Mouse (Mus musculus): ENCODE measurements around the gene Itsn2. TPM values are rescaled to one million over a fixed set of nuclear protein-coding genes. Genes with fewer than 3 reads are reported as not detected.

Gene Itsn2
- polyA plus RNA-seq, 1 experiment from 2014 or later = 41.5 TPM

DNA sequence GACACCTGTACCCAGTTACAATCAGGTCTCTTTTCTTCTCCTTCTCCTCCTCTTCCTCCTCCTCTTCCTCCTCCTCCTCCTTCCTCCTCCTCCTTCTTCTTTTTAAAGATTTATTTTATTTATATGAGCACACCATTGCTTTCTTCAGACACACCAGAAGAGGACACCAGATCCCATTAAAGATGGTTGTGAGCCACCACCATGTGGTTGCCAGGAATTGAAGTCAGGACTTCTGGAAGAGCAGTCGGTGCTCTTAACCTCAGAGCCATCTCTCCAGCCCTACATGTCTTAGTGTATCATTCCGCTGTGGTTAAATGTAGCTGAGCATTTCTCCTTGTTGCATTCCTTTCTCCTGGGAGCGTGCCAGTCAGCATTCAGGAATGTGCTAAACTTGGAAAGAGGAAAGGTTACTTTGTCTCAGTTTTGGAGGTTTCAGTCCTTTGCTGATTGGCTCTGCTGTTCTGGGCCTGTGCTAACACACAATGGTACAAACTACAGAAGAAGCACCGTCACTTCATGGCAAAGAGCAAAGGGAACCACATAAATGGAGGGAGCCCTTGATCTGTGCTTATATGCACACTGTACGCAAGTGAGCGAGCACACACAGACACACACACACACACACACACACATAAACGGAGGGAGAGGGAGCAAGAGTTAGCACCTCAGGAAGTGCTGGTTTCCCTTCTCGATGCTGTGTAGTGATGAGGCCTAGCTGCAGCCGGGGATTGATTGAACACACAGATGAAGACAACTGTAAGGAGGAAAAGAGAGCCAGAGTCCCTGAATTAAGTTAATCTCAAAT is 33.8 kb upstream of the Itsn2 start:
- Histone ChIP-seq H3K27me3 (no peaks in the 10 kb centered on the region), H3K27ac (replicated peaks) (no peak overlapping the region), H3K9ac (no peak overlapping the region), H3K9me3 (replicated peaks) (no peaks in the 10 kb centered on the region), H3K36me3 (no peaks in the 10 kb centered on the region), H3K4me3 (replicated peaks) (no peak overlapping the region), H3K4me1 (peaks cover 10% of the 10 kb centered on the region), H3K4me2 (replicated peaks) (no peak overlapping the region)
- ATAC-seq (ENCODE audit: insufficient number of reproducible peaks, low FRiP score, low TSS enrichment, low read depth) = no peak
- 47% methylated on average over 9 of the region's 9 CpGs for WGBS

DNA sequence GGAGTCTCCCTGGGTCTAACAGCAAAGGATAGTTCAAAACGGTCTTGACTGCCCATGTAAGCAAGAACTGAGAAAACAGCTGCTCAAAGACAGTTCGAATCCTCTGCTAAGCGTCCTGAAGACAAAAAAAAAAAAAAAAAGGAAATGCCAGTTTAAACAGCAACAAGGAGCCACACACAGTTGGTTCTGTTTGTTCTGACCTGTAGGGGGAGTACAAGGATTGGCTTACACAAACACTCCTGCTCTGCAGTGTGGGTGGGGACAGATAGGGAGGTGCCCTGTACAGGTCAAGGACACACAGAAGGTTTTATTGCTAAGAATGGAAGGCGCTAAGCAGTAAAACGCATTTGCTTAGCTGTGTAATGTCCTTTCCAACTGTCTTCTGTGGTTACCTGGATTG is 20.6 kb upstream of the Itsn2 start:
- no peaks in the 10 kb centered on the region for H3K4me1 ChIP-seq
- H3K9ac ChIP-seq = no peak overlapping the region
- no peak overlapping the region for H3K27ac ChIP-seq (replicated peaks)
- H3K9me3 ChIP-seq (replicated peaks) = no peaks in the 10 kb centered on the region
- H3K4me2 ChIP-seq (replicated peaks) = no peak overlapping the region
- H3K36me3 ChIP-seq = no peaks in the 10 kb centered on the region
- no peak for ATAC-seq (ENCODE audit: insufficient number of reproducible peaks, low FRiP score, low TSS enrichment, low read depth)
- H3K4me3 ChIP-seq (replicated peaks) = no peak overlapping the region
- H3K27me3 ChIP-seq = no peaks in the 10 kb centered on the region
- 30% methylated on average over 5 of the region's 5 CpGs for WGBS

DNA sequence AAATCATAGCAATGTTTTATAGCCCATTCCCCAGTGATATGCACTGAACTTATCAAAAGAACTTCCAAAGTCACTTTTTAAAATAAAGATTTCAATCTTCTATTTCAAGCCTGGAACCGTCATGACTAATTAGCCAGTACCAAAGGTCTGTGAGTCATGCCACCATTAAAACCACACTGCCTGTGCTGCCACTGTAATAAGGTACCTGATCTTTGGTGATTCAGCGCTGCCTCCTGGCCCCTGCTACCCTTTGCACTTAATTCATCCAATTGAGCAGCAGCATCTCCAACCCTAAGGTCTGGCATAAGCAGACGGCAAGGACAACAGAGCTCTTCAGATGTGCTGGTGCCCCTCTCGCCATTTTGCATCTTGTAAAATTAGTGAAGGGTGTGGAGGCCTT is 18.4 kb upstream of the Itsn2 start:
- WGBS = 73% methylated on average over 4 of the region's 4 CpGs
- Histone ChIP-seq H3K36me3 (no peaks in the 10 kb centered on the region), H3K4me1 (no peaks in the 10 kb centered on the region)

DNA sequence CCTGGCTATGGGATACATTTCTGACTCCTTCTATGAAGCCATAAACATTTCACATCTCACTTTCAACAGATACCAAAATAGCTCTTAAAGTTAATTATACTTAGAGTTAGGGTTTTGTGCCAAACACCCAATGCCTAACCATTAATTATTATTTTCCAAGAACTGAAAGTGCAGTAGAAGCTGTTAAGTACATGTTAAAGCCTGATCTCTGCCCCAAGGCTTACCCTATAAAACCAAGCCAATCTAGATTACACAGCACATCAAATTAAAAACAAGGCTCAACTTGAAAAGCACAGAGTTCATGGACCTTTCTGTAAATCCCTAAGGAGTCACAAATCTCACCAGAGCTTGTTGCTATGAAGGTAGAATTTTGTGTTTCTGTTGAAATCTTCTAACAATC is 10.1 kb upstream of the Itsn2 start:
- Histone ChIP-seq H3K4me1 (no peaks in the 10 kb centered on the region), H3K9me3 (replicated peaks) (no peaks in the 10 kb centered on the region), H3K9ac (no peak overlapping the region), H3K36me3 (no peaks in the 10 kb centered on the region), H3K4me2 (replicated peaks) (no peak overlapping the region), H3K27ac (replicated peaks) (no peak overlapping the region), H3K27me3 (no peaks in the 10 kb centered on the region), H3K4me3 (replicated peaks) (no peak overlapping the region)
- no peak for ATAC-seq (ENCODE audit: insufficient number of reproducible peaks, low FRiP score, low TSS enrichment, low read depth)

More for the DNA sequence above, 18.4 kb upstream of the Itsn2 start:
- H3K27ac ChIP-seq (replicated peaks) = no peak overlapping the region
- no peak overlapping the region for H3K9ac ChIP-seq
- ATAC-seq (ENCODE audit: insufficient number of reproducible peaks, low FRiP score, low TSS enrichment, low read depth) = no peak
- no peak overlapping the region for H3K4me3 ChIP-seq (replicated peaks)
- H3K4me2 ChIP-seq (replicated peaks) = no peak overlapping the region
- no peaks in the 10 kb centered on the region for H3K9me3 ChIP-seq (replicated peaks)
- no peaks in the 10 kb centered on the region for H3K27me3 ChIP-seq

DNA sequence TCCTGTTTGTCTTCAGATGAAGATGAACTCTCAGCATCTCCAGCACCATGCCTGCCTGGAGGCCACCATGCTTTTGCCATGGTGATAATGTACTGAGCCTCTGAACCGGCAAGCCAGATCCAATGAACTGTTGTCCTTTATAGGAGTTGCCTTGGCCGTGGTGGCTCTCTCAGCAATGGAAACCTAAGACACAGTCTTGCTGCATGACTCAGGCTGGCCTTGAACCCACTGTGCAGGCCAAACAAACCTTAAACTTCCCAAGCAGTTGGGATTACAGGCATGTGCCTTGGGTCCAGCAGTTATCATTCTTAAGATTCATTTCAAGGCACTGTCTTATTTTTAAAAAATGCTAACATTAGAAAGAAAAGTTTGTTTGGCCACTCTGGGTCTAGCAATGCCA is 4.6 kb upstream of the Itsn2 start:
- no peak overlapping the region for H3K9ac ChIP-seq
- no peak overlapping the region for H3K4me3 ChIP-seq (replicated peaks)
- H3K9me3 ChIP-seq (replicated peaks) = no peaks in the 10 kb centered on the region
- peaks cover 9% of the 10 kb centered on the region; the same call in 1 of the 2 replicates for H3K4me1 ChIP-seq
- no peaks in the 10 kb centered on the region for H3K27me3 ChIP-seq
- no peak overlapping the region for H3K27ac ChIP-seq (replicated peaks)
- no peak for ATAC-seq (ENCODE audit: insufficient number of reproducible peaks, low FRiP score, low TSS enrichment, low read depth)
- H3K36me3 ChIP-seq = no peaks in the 10 kb centered on the region
- WGBS = 75% methylated on average over 2 of the region's 2 CpGs
- no peak overlapping the region for H3K4me2 ChIP-seq (replicated peaks)

DNA sequence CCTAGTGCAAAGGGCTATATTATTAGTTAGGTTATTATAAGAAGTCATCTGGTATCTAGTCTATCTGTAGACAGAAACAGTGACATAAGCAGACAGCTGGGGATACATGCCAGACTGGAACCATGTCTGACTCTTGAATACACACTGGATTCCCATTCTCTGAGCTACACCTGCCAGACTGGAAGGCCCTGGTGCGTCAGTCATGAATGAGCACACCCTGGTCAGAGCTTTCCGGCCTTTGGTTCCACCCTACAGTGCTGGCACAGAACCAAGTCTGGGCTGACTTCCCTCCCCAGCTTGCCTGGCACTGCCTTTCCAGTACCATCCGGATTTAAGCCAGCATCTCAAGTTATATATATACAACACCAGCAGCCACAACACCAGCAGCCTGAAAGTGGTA is 3.8 kb upstream of the Itsn2 start:
- no peak overlapping the region for H3K4me2 ChIP-seq (replicated peaks)
- ATAC-seq (ENCODE audit: insufficient number of reproducible peaks, low FRiP score, low TSS enrichment, low read depth) = peak; percentile 73
- H3K4me3 ChIP-seq (replicated peaks) = no peak overlapping the region
- no peak overlapping the region for H3K9ac ChIP-seq
- no peaks in the 10 kb centered on the region for H3K9me3 ChIP-seq (replicated peaks)
- H3K27me3 ChIP-seq = no peaks in the 10 kb centered on the region
- H3K36me3 ChIP-seq = no peaks in the 10 kb centered on the region
- no peak overlapping the region for H3K27ac ChIP-seq (replicated peaks)
- peaks cover 9% of the 10 kb centered on the region; the same call in 1 of the 2 replicates for H3K4me1 ChIP-seq
- WGBS = 53% methylated on average over 3 of the region's 3 CpGs

DNA sequence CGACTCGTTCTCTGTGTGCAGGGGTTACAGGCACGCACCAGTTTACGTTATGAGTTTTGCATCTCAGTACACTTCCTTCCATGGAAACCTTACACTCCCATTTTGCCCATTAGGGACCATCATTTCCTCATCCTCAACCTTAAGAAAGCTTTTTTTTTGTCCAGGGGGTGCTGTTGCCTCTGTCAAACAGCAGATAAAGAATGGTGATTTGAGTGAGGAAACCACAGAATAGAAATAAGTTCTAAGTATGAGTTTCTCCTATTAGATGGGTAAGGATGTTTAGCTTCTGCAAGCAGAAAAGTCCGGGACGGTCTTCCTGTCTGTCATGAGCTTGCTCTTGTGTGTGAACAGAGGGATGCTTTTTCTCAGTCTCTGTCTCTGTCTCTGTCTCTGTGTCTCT is 413 bp upstream of the Itsn2 start:
- H3K9ac ChIP-seq = no peak overlapping the region
- 63% methylated on average over 6 of the region's 6 CpGs for WGBS

DNA sequence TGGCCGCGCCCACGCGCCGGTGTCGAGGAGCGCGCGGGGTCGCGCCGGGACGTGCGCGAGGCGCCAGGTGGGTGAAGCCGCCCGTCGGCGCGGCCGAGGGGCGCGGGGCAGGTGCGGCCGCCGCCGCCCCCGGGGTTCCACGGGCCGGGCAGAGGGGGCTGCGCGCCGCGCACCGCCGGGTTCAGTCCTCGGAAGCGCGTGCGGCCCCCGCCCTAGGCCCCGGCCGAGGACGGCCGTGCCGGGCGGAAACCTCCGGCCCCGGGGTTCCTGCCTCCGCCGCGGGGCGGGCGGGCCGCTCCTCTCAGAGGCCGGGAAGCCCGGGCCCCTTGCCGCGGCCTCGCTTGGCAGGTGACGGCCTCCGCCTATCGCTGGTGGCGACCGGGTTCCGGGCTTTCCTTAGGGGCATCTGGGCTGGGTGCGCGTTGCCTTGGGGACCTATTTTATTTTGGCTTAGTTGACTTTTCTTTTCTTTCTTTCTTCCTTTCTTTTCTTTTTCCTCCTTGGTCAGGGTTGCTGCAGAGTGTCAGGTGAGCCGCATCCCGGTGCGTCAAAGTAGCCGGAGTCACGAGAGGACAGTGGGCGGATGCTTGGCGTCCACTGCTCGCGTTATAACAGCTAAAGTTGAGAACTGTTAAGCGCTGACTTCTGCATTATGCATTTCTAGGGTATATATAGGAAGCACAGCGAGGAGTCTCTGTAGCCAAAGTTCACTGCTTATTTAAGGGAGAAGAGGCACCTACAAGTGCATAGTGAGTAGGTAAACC is 910 bp downstream of the Itsn2 start:
- H3K4me2 ChIP-seq (replicated peaks) = peak overlapping the region; percentile 67
- WGBS = under 1% methylated on average over 72 of the region's 80 CpGs

More for the DNA sequence above, 413 bp upstream of the Itsn2 start:
- Histone ChIP-seq H3K4me1 (peaks cover 16% of the 10 kb centered on the region), H3K9me3 (replicated peaks) (no peaks in the 10 kb centered on the region), H3K27ac (replicated peaks) (no peak overlapping the region), H3K27me3 (no peaks in the 10 kb centered on the region), H3K36me3 (no peaks in the 10 kb centered on the region), H3K4me3 (replicated peaks) (peak overlapping the region; percentile 93), H3K4me2 (replicated peaks) (peak overlapping the region; percentile 67)
- ATAC-seq (ENCODE audit: insufficient number of reproducible peaks, low FRiP score, low TSS enrichment, low read depth) = no peak

DNA sequence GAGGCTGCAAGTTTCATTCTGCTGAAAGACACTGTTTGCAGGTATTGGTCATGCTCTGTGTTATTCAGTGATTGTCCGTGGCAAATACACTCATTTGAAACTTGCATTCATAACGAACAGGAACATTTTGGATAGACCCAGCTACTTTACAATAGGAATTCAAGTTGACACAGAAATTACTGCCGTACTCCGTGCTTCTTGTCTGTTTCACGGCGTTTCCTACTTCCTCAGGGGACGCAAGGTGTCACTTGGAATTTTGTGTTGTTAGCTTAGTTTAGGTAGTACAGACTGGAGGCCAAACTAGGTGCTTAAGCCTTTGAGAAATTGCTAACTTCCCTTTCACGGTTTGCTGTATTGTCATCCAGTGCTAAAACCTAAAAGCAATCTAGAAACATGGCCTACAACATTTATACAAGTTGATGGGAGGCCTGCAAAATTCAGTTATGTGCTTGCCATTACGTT is 1.5 kb downstream of the Itsn2 start:
- Histone ChIP-seq H3K4me3 (replicated peaks) (peak overlapping the region; percentile 93), H3K9me3 (replicated peaks) (no peaks in the 10 kb centered on the region), H3K4me2 (replicated peaks) (peak overlapping the region; percentile 67), H3K36me3 (no peaks in the 10 kb centered on the region), H3K9ac (peak overlapping the region; percentile 78), H3K27ac (replicated peaks) (peak overlapping the region; percentile 86), H3K4me1 (peaks cover 16% of the 10 kb centered on the region), H3K27me3 (no peaks in the 10 kb centered on the region)
- no peak for ATAC-seq (ENCODE audit: insufficient number of reproducible peaks, low FRiP score, low TSS enrichment, low read depth)
- WGBS = 48% methylated on average over 9 of the region's 9 CpGs

More for the DNA sequence above, 910 bp downstream of the Itsn2 start:
- peak overlapping the region; percentile 93 for H3K4me3 ChIP-seq (replicated peaks)
- H3K27me3 ChIP-seq = no peaks in the 10 kb centered on the region
- no peaks in the 10 kb centered on the region for H3K9me3 ChIP-seq (replicated peaks)
- peak; percentile 55 for ATAC-seq (ENCODE audit: insufficient number of reproducible peaks, low FRiP score, low TSS enrichment, low read depth)
- peak overlapping the region; percentile 86 for H3K27ac ChIP-seq (replicated peaks)
- H3K36me3 ChIP-seq = no peaks in the 10 kb centered on the region
- H3K9ac ChIP-seq = peak overlapping the region; percentile 78
- H3K4me1 ChIP-seq = peaks cover 16% of the 10 kb centered on the region

DNA sequence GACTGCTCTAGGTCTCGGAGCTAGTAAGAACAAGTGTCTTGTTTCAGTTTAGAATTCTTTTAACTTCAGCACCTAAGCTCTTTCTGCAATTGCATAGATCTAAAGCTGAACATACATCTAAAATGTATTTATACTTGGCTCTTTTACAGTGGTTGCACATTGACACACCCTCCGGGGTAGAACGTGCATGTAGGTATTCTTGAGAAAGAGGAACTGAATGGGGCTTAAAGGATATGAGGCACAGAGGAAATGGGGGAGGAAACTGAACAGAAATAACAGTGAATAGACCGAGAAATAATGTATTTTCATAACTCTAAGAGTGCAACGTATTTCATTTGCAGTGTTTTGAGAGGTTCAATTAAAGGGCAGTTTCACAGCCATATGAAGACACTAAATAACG is 2.6 kb downstream of the Itsn2 start:
- WGBS = 64% methylated on average over 6 of the region's 6 CpGs
- no peak overlapping the region for H3K4me3 ChIP-seq (replicated peaks)
- no peak for ATAC-seq (ENCODE audit: insufficient number of reproducible peaks, low FRiP score, low TSS enrichment, low read depth)
- H3K27me3 ChIP-seq = no peaks in the 10 kb centered on the region
- no peaks in the 10 kb centered on the region for H3K36me3 ChIP-seq
- peaks cover 16% of the 10 kb centered on the region for H3K4me1 ChIP-seq
- H3K9ac ChIP-seq = no peak overlapping the region
- no peak overlapping the region for H3K4me2 ChIP-seq (replicated peaks)
- H3K9me3 ChIP-seq (replicated peaks) = no peaks in the 10 kb centered on the region
- no peak overlapping the region for H3K27ac ChIP-seq (replicated peaks)

DNA sequence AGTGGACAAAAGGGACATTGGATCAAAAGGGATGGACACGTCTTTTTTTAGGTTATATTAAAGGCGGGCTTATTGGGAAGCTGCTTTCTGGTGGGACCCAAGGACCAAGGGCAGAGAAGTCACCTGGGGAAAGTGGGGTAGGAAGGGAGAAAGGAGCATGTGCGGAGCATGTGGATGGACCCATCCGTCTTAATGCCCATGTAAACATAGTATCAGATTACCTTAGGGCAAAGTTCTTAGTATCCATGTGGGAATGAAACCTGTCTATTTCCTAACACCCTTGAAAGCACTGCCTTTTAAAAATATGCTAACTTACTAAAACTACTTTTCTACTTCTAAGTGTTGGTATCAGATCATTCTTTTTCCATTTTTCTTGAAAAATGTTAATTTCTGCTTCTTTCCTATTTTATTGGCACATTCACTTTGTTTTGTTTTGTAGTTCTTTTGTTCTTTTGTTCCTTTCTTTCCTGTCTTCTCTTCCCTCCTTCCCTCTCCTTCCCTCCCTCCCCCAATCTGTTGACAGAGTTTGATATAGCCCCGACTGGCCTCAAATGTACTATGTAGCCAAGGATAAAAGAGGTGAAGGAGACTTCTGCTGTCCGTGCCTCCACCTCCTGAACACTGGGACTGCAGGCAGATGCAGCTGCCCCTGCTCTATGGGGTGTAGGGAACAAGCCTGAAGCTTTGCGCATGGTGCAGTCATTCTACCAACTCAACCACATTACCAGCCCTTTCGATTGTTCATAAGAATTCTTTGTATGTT is 6.4 kb downstream of the Itsn2 start:
- Histone ChIP-seq H3K27me3 (no peaks in the 10 kb centered on the region), H3K36me3 (no peaks in the 10 kb centered on the region), H3K9me3 (replicated peaks) (no peaks in the 10 kb centered on the region), H3K4me3 (replicated peaks) (no peak overlapping the region), H3K9ac (no peak overlapping the region), H3K27ac (replicated peaks) (no peak overlapping the region), H3K4me1 (peaks cover 5% of the 10 kb centered on the region), H3K4me2 (replicated peaks) (no peak overlapping the region)
- ATAC-seq (ENCODE audit: insufficient number of reproducible peaks, low FRiP score, low TSS enrichment, low read depth) = no peak
- 66% methylated on average over 8 of the region's 8 CpGs for WGBS

Data from embryonic facial prominence, embryonic 15.5 days (tissue).